Mouse (Mus musculus) gastrocnemius, adult 18-20 months (tissue): Measurements from ENCODE around the gene Zfp217. TPM values are rescaled to one million over a fixed set of nuclear protein-coding genes. Genes with fewer than 3 reads are reported as not detected.
"Not testable (repeated sequence)": the region's sequence is repeated elsewhere in the genome, so short reads cannot be mapped to it uniquely, and the experiment has no call there.

ENCODE experiments used
- DNase-seq: peaks from one replicate; pipeline ENCODE4 v3.0.0; 2021; ENCODE audit warnings: low spot score
- long read RNA-seq, 2 experiments: library from polyadenylated mRNA; stranded (forward); transcript quantifications; one replicate each; pipeline ENCODE4 v2.0.0; 2021
- total RNA-seq, 2 experiments: library from RNA; stranded (reverse); gene quantifications; 2 replicates each; pipeline ENCODE4 v1.2.3; 2021

Gene Zfp217
- 1 to 10 TPM; 3.8 to 5.5 TPM for total RNA-seq
- long read RNA-seq, experiment 1, partial matches to known transcripts = 1 of 1 reads
- long read RNA-seq, experiment 1, other reads (novel, unspliced or antisense) = 0 of 1 reads
- long read RNA-seq, experiment 2, partial matches to known transcripts = 2 of 2 reads
- long read RNA-seq, experiment 2, other reads (novel, unspliced or antisense) = 0 of 2 reads

- peak; percentile 60 for DNase-seq
Measured at GRCm38 (mm10) chr2:170147661-170148153, at the start of gene Zfp217. Zfp217 (minus strand) TSS chr2:170148103.

GRCm38 (mm10) chr2:170195542-170196089, 47.7 kb upstream of the Zfp217 start:
- no peak for DNase-seq

- DNase-seq = no peak
Measured at GRCm38 (mm10) chr2:170194845-170195244, 46.9 kb upstream of the Zfp217 start.

GRCm38 (mm10) chr2:170193850-170194249, 45.9 kb upstream of the Zfp217 start:
- no peak for DNase-seq

GRCm38 (mm10) chr2:170193211-170193610, 45.3 kb upstream of the Zfp217 start:
- no peak for DNase-seq

- no peak for DNase-seq
Measured at GRCm38 (mm10) chr2:170192731-170193149, 44.8 kb upstream of the Zfp217 start.

- DNase-seq = no peak
Measured at GRCm38 (mm10) chr2:170188721-170189120, 40.8 kb upstream of the Zfp217 start.

- DNase-seq = no peak
Measured at GRCm38 (mm10) chr2:170185137-170185837, 37.4 kb upstream of the Zfp217 start.

GRCm38 (mm10) chr2:170184175-170184983, 36.5 kb upstream of the Zfp217 start:
- peak; percentile 64 for DNase-seq

- DNase-seq = no peak
Measured at GRCm38 (mm10) chr2:170183851-170184174, 35.9 kb upstream of the Zfp217 start.

GRCm38 (mm10) chr2:170181862-170182261, 34.0 kb upstream of the Zfp217 start:
- no peak for DNase-seq

- not testable (repeated sequence) for DNase-seq
Measured at GRCm38 (mm10) chr2:170180769-170181168, 32.9 kb upstream of the Zfp217 start.

- no peak for DNase-seq
Measured at GRCm38 (mm10) chr2:170179317-170179716, 31.4 kb upstream of the Zfp217 start.

GRCm38 (mm10) chr2:170177323-170177722, 29.4 kb upstream of the Zfp217 start:
- no peak for DNase-seq

GRCm38 (mm10) chr2:170176284-170176926, 28.5 kb upstream of the Zfp217 start:
- no peak for DNase-seq

GRCm38 (mm10) chr2:170175661-170176150, 27.8 kb upstream of the Zfp217 start:
- no peak for DNase-seq

- DNase-seq = no peak
Measured at GRCm38 (mm10) chr2:170175190-170175589, 27.3 kb upstream of the Zfp217 start.

GRCm38 (mm10) chr2:170169062-170169461, 21.2 kb upstream of the Zfp217 start:
- no peak for DNase-seq

GRCm38 (mm10) chr2:170165649-170166048, 17.7 kb upstream of the Zfp217 start:
- DNase-seq = no peak

- no peak for DNase-seq
Measured at GRCm38 (mm10) chr2:170163671-170164462, 16.0 kb upstream of the Zfp217 start.
